Mouse (Mus musculus) hindbrain, embryonic 16.5 days (tissue): ENCODE results near the gene Smim6. TPM values are rescaled to one million over a fixed set of nuclear protein-coding genes. Genes with fewer than 3 reads are reported as not detected.

Source experiments
- ATAC-seq: fragments of 200-750 bp; cut with Nextera tagmentation; 2 replicates; pipeline ENCODE4 v1.8.0; 2017; ENCODE audit warnings: moderate TSS enrichment, moderate library complexity
- H3K27ac ChIP-seq: fragments of 300-500 bp; sonication (generic); 2 replicates; pipeline ENCODE4 v1.5.1; 2014; ENCODE audit warnings: low read depth, mild to moderate bottlenecking, control low read depth, low read length, moderate library complexity
- H3K27me3 ChIP-seq: fragments of 300-500 bp; sonication (generic); replicated peaks from 2 replicates; pipeline ENCODE4 v1.6.1; 2014; ENCODE audit warnings: low read length; ENCODE audit not compliant: control insufficient read depth, insufficient read depth
- H3K36me3 ChIP-seq: fragments of 300-500 bp; sonication (generic); 2 replicates; pipeline ENCODE4 v1.6.1; 2014; ENCODE audit warnings: mild to moderate bottlenecking, low read length, moderate library complexity, mixed read lengths; ENCODE audit not compliant: control insufficient read depth, insufficient read depth
- H3K4me1 ChIP-seq: fragments of 300-500 bp; sonication (generic); 2 replicates; pipeline ENCODE4 v1.6.1; 2014; ENCODE audit warnings: low read depth, low read length; ENCODE audit not compliant: control insufficient read depth, insufficient read depth
- H3K4me2 ChIP-seq: fragments of 300-500 bp; sonication (generic); 2 replicates; pipeline ENCODE4 v1.6.1; 2014; ENCODE audit warnings: mild to moderate bottlenecking, low read length, control low read depth, moderate library complexity
- H3K4me3 ChIP-seq: fragments of 300-500 bp; sonication (generic); 2 replicates; pipeline ENCODE4 v1.5.1; 2014; ENCODE audit warnings: mild to moderate bottlenecking, low read length, control low read depth, moderate library complexity
- H3K9ac ChIP-seq: fragments of 300-500 bp; sonication (generic); 2 replicates; pipeline ENCODE4 v1.6.1; 2014; ENCODE audit warnings: low read depth, mild to moderate bottlenecking, control low read depth, low read length, moderate library complexity
- H3K9me3 ChIP-seq: fragments of 300-500 bp; sonication (generic); 2 replicates; pipeline ENCODE4 v1.6.1; 2014; ENCODE audit warnings: mild to moderate bottlenecking, low read length, moderate library complexity; ENCODE audit not compliant: control insufficient read depth
- WGBS: fragments of 180-500 bp; shearing (Covaris S2); extraction: QIAGEN DNeasy Blood & Tissue Kit; methylation state at CpG from one replicate; pipeline ENCODE4 v1.1.7; 2014; 5-methylcytosine and 5-hydroxymethylcytosine counted together
- polyA plus RNA-seq: library from polyadenylated mRNA; unstranded; fragments of >200 nt; fragmentation: Nextera tagmentation; extraction: Ambion mirVana; gene quantifications from 2 replicates; pipeline ENCODE4 v1.2.1, GENCODE M21; 2015

Smim6 gene
- polyA plus RNA-seq, 1 experiment from 2014 or later, result 0.58 TPM

GRCm38 (mm10) chr11:115946221-115946828 lies 34.5 kb downstream of the Smim6 start:
- Histone ChIP-seq H3K27me3 (no peaks in the 10 kb centered on the region), H3K36me3 (peaks cover 12% of the 10 kb centered on the region), H3K4me1 (no peaks in the 10 kb centered on the region; the same call in 1 of the 2 replicates), H3K4me2 (no peak overlapping the region), H3K9me3 (no peaks in the 10 kb centered on the region), H3K27ac (peak overlapping the region; percentile 39), H3K9ac (peak overlapping the region; percentile 17; the same call in 1 of the 2 replicates), H3K4me3 (no peak overlapping the region)
- no peak for ATAC-seq
- WGBS, result 78% methylated on average over 9 of the region's 9 CpGs

GRCm38 (mm10) chr11:115948316-115948715 lies 36.5 kb downstream of the Smim6 start:
- no peak overlapping the region for H3K4me2 ChIP-seq
- H3K4me3 ChIP-seq, result no peak overlapping the region
- no peaks in the 10 kb centered on the region for H3K9me3 ChIP-seq
- H3K27ac ChIP-seq, result no peak overlapping the region
- H3K36me3 ChIP-seq, result peaks cover 7% of the 10 kb centered on the region; the same call in 1 of the 2 replicates
- H3K4me1 ChIP-seq, result no peaks in the 10 kb centered on the region; the same call in 1 of the 2 replicates
- no peak overlapping the region for H3K9ac ChIP-seq
- H3K27me3 ChIP-seq, result no peaks in the 10 kb centered on the region
- no peak for ATAC-seq
- WGBS, result 79% methylated on average over 9 of the region's 9 CpGs

- WGBS, result 87% methylated on average over 2 of the region's 2 CpGs
- ATAC-seq, result peak; percentile 82
- no peak overlapping the region for H3K9ac ChIP-seq
- no peak overlapping the region for H3K4me3 ChIP-seq
- peak overlapping the region; percentile 67 for H3K27ac ChIP-seq
- H3K27me3 ChIP-seq, result no peaks in the 10 kb centered on the region
- H3K4me1 ChIP-seq, result peaks cover 4% of the 10 kb centered on the region; the same call in 1 of the 2 replicates
- H3K4me2 ChIP-seq, result no peak overlapping the region
- peaks cover 5% of the 10 kb centered on the region for H3K36me3 ChIP-seq
- H3K9me3 ChIP-seq, result no peaks in the 10 kb centered on the region
Measured at GRCm38 (mm10) chr11:115950719-115951118, 38.9 kb downstream of the Smim6 start.

GRCm38 (mm10) chr11:115954712-115955111 lies 42.9 kb downstream of the Smim6 start:
- Histone ChIP-seq H3K9ac (no peak overlapping the region), H3K9me3 (no peaks in the 10 kb centered on the region), H3K36me3 (no peaks in the 10 kb centered on the region; the same call in none of the 2 replicates), H3K4me2 (no peak overlapping the region), H3K4me3 (no peak overlapping the region), H3K27ac (no peak overlapping the region; the same call in 1 of the 2 replicates), H3K27me3 (no peaks in the 10 kb centered on the region), H3K4me1 (peaks cover 5% of the 10 kb centered on the region; the same call in 1 of the 2 replicates)
- WGBS, result 66% methylated on average over 5 of the region's 5 CpGs
- ATAC-seq, result no peak

- Histone ChIP-seq H3K4me3 (no peak overlapping the region), H3K4me2 (no peak overlapping the region), H3K27me3 (no peaks in the 10 kb centered on the region), H3K9me3 (no peaks in the 10 kb centered on the region), H3K9ac (no peak overlapping the region), H3K4me1 (peaks cover 5% of the 10 kb centered on the region; the same call in 1 of the 2 replicates), H3K27ac (peak overlapping the region; percentile 61), H3K36me3 (no peaks in the 10 kb centered on the region; the same call in none of the 2 replicates)
- peak; percentile 5; the same call in 1 of the 2 replicates for ATAC-seq
- 41% methylated on average over 10 of the region's 10 CpGs for WGBS
Measured at GRCm38 (mm10) chr11:115955195-115955858, 43.5 kb downstream of the Smim6 start.

- Histone ChIP-seq H3K27ac (no peak overlapping the region; the same call in 1 of the 2 replicates), H3K36me3 (peaks cover 11% of the 10 kb centered on the region), H3K9me3 (no peaks in the 10 kb centered on the region), H3K4me1 (peaks cover 5% of the 10 kb centered on the region; the same call in 1 of the 2 replicates), H3K4me3 (no peak overlapping the region), H3K4me2 (no peak overlapping the region), H3K27me3 (no peaks in the 10 kb centered on the region), H3K9ac (no peak overlapping the region)
- 19% methylated on average over 4 of the region's 4 CpGs for WGBS
- peak; percentile 70 for ATAC-seq
Measured at GRCm38 (mm10) chr11:115956453-115956852, 44.6 kb downstream of the Smim6 start.

- no peak; the same call in 1 of the 2 replicates for ATAC-seq
- H3K36me3 ChIP-seq, result peaks cover 24% of the 10 kb centered on the region
- H3K9me3 ChIP-seq, result no peaks in the 10 kb centered on the region
- H3K4me2 ChIP-seq, result no peak overlapping the region
- WGBS, result 49% methylated on average over 7 of the region's 7 CpGs
- H3K9ac ChIP-seq, result no peak overlapping the region
- no peaks in the 10 kb centered on the region for H3K27me3 ChIP-seq
- H3K27ac ChIP-seq, result no peak overlapping the region
- H3K4me1 ChIP-seq, result peaks cover 5% of the 10 kb centered on the region; the same call in 1 of the 2 replicates
- no peak overlapping the region for H3K4me3 ChIP-seq
Measured at GRCm38 (mm10) chr11:115957971-115958370, 46.2 kb downstream of the Smim6 start.

GRCm38 (mm10) chr11:115959018-115959417 lies 47.2 kb downstream of the Smim6 start:
- no peaks in the 10 kb centered on the region for H3K27me3 ChIP-seq
- H3K4me3 ChIP-seq, result no peak overlapping the region
- H3K9ac ChIP-seq, result no peak overlapping the region
- 86% methylated on average over 9 of the region's 9 CpGs for WGBS
- H3K4me2 ChIP-seq, result no peak overlapping the region
- no peak overlapping the region for H3K27ac ChIP-seq
- H3K4me1 ChIP-seq, result peaks cover 5% of the 10 kb centered on the region; the same call in 1 of the 2 replicates
- ATAC-seq, result no peak
- peaks cover 25% of the 10 kb centered on the region for H3K36me3 ChIP-seq
- H3K9me3 ChIP-seq, result no peaks in the 10 kb centered on the region

GRCm38 (mm10) chr11:115962651-115963412 lies 51.0 kb downstream of the Smim6 start:
- no peaks in the 10 kb centered on the region for H3K4me1 ChIP-seq
- WGBS, result 92% methylated on average over 8 of the region's 9 CpGs
- no peak overlapping the region for H3K4me2 ChIP-seq
- no peak overlapping the region for H3K27ac ChIP-seq
- H3K9ac ChIP-seq, result no peak overlapping the region
- no peak overlapping the region for H3K4me3 ChIP-seq
- no peak for ATAC-seq
- no peaks in the 10 kb centered on the region for H3K9me3 ChIP-seq
- no peaks in the 10 kb centered on the region for H3K27me3 ChIP-seq
- peaks cover 51% of the 10 kb centered on the region for H3K36me3 ChIP-seq
